Mouse (Mus musculus) telencephalon, adult 2 months (tissue): Measurements from ENCODE around the gene Tmem63a.
"Not testable (repeated sequence)": the region's sequence is repeated elsewhere in the genome, so short reads cannot be mapped to it uniquely, and the experiment has no call there.

Experiments
- DNase-seq: peaks from one replicate; pipeline ENCODE4 v3.0.0-alpha.2; 2011; ENCODE audit warnings: low read depth, low spot score

The Tmem63a gene

DNA sequence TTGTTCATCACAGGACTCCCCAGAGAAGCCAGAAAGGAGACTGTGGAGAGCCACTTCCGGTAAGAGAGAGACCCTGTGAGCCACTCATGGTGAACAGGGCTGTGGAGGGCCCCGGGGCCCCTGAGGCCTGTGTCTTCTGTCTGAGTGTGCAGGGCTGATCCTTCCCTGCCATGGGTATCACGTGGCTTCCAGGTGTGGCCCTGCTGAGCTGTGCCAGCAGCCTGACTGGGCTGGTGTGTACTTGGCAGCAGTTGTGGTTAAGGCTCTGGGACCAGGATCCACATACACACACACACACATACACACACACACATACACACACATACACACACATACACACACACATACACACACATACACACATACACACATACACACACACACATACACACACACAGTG, 15.8 kb downstream of the Tmem63a start:
- DNase-seq, result no peak

- no peak for DNase-seq
These were observed 16.7 kb downstream of the Tmem63a start for GRCm38 (mm10) chr1:180958797-180959196.

- DNase-seq, result no peak
These were observed 23.6 kb downstream of the Tmem63a start for GRCm38 (mm10) chr1:180965786-180966185.

DNA sequence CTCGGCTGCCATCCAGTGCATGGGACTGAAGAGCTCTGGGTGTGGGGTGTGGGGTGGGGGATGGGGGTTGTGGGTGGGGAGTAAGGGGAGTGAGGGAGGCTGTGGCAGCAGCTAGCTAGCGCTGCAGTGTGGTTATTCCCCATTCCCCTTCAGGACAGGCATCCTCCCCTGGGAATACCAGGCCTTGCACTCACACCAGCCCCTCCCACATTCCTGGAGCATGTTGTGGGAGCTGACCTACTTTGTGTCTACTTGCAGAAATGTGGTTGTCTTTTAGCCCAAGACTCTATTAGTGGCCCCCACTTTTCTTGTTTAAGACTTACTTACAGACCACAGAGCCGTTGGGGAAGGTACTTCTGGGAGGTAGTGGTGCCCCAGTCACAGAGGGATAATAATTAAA, 24.4 kb downstream of the Tmem63a start:
- DNase-seq, result no peak

DNA sequence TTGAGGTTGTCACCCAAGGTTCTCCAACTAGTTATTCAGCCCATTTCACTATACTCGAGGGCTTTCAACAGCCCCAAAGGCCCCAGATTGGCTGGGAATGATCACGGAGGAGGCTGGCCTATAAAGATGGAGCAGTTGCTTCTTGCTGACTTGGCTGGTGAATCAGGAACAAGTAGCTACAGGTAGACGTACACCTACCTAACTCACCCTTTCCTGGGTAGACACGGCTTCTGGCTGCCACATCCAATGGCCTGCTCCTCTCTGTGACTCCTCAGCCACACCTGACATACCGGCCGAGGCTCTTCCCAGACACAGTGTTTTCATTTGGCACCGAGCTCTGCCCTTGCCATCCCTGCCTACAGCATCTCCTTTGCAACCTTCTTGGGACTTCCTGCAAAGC, 25.1 kb downstream of the Tmem63a start:
- no peak for DNase-seq

DNA sequence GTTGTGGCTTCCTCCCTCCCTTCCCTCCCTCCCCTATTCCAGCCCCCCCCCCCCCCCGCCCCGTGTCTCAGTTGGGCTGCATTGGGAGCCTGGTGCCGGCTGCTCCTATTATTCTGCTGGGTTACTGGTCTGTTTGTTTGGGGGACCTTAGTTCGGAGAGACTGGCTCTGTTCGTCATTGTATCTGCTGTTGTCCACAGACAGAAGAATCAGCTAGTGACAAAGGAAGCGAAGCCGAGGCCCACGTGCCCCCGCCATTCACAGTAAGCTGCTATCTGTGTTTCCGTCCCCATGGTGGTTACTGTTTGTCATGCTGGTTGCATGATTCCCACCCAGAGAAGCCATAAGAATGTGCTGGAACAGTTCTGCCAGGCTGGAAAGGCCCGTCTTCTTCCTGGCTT, 30.8 kb downstream of the Tmem63a start:
- peak; percentile 71 for DNase-seq

GRCm38 (mm10) chr1:180974126-180974746, 32.1 kb downstream of the Tmem63a start:
- no peak for DNase-seq

GRCm38 (mm10) chr1:180976110-180976679, 34.1 kb downstream of the Tmem63a start:
- DNase-seq, result no peak

- DNase-seq, result no peak
These were observed 37.5 kb downstream of the Tmem63a start for GRCm38 (mm10) chr1:180979484-180980251.

- DNase-seq, result no peak
These were observed 38.3 kb downstream of the Tmem63a start for GRCm38 (mm10) chr1:180980464-180980863.

DNA sequence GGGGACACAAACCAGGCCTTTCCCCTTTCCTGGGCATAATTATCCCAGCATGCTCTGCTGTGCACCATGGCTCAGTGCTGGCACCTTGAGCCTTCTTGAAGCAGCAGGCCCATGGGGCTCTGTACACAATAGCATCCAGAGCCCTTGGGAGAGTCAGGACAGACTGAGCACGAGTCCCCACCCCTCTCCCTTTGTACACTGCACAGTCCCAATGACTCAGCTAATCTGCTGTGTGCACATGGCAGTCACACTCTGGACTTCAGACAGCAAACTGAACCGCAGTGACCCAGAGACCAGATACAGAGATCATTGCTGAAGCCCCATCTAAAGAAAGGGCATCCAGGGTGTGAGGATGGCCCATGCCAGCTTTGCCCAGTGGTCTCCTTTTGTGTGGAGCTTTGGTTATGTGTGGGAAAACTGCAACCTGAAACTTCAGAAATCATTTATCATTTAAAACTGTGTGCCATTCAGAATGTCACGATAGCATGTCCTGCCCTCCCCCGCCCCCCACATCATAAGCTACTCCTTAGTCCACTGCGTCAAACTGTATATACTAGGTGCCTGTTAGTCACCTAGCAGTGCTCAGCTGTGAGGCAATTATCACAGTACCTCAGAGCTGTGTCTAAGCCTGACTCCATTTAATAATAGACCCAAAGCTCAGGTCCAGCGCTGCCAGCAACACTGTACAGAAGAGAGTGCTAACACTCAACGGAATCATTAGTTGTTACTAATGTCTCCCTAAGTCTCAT, 39.3 kb downstream of the Tmem63a start:
- not testable (repeated sequence) for DNase-seq

DNA sequence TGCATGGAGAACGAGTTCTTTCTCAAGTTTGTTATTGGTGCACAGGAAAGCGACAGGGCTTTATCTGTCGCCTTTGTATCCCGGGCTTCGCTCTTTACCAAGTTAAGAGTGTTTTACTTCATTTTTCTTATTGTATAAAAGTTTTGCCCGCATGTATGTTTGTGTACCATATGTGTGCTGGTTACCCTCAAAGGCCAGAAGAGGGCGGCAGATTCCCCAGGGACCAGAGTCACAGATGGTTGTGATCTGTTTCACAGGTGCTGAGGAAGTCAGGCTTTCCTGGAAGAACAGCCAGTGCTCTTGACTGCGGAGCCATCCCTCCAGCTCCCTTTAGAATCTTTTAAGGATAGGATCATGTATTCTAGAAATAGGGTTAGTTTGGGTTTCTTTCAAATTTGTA, 44.6 kb downstream of the Tmem63a start:
- DNase-seq, result no peak

- DNase-seq, result peak; percentile 19
These were observed 45.6 kb downstream of the Tmem63a start for GRCm38 (mm10) chr1:180987759-180988158.

DNA sequence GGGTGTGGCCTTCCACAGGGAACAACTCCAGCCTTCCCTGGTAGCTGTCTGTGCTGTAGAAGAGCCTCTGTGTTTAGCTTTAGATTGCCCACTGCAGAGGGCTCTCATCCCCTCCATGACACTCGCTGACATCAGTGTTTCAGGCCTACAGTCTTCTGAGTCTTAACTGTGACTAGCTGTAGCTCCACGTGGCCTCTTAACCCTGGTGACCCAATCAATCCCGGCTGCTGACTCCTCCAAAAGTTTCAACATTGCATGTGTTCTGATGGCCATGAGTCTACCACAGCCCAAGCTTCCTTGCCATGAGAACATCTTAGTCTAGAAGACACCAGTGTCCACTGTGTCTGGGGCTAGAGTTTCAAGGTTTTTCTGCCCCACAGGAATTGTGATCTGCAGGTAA, 48.5 kb downstream of the Tmem63a start:
- DNase-seq, result no peak

- no peak for DNase-seq
These were observed 50.0 kb downstream of the Tmem63a start for GRCm38 (mm10) chr1:180992142-180992541.

- no peak for DNase-seq
These were observed 58.5 kb downstream of the Tmem63a start for GRCm38 (mm10) chr1:181000501-181001092.

DNA sequence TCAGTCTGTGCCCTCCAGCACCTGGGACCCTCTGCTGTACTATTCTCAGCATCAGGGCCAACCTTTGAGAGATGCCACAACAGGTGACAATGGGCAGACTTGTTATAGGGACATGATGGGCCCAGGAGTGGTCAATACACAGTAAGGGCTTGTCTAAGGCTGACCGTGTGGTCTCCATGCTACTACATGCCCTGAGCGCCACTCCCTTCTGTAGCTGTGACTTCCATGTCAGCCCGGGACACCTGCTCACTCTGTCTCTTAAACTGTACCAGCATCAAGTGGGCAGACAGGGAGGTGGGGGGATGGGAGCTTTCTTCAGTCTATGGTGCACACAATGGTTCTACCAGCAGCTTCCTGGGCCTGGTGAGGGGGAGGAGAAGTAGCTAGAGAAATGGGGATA, 59.1 kb downstream of the Tmem63a start:
- no peak for DNase-seq

DNA sequence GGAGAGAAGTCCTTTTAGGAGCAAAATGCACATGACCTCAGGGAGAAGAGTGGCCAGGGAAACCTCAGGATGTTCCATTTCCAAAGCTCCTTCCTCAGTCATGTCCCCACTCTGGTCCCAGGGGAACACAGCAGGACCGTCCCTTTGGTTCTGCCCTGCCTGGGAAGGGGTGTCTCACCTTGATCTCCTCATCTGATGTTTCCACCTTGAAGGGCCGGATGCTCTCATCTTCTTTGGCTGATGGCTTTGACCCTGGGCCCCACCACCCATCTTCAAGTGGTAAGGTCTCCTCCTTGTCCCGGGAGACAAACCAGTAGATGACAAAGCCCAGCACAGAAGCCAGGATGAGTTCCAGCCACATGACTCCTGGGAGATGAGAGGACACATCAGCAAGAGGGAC, 59.5 kb downstream of the Tmem63a start:
- DNase-seq, result no peak

DNA sequence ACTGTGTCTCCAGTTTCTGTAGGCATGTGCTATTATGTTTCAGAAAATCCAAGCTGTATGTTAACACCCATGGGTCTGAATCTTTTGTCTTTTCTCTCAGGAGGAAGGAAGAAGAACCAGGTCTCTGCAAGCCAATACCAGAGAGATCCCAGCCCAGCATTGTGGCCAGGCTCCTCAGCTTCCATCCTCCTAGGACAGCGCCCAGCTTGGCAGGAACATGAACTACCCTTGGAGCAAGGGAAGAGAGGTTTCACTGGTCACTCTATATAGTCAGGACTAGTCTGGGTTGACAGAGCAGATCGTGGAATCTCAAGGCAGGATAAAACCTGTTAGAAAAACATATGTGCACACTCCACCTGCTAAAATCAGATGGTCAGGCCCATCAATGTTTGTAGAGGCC, 61.6 kb downstream of the Tmem63a start:
- no peak for DNase-seq

GRCm38 (mm10) chr1:181005331-181005730, 63.2 kb downstream of the Tmem63a start:
- no peak for DNase-seq

GRCm38 (mm10) chr1:181007831-181008230, 65.7 kb downstream of the Tmem63a start:
- no peak for DNase-seq

DNA sequence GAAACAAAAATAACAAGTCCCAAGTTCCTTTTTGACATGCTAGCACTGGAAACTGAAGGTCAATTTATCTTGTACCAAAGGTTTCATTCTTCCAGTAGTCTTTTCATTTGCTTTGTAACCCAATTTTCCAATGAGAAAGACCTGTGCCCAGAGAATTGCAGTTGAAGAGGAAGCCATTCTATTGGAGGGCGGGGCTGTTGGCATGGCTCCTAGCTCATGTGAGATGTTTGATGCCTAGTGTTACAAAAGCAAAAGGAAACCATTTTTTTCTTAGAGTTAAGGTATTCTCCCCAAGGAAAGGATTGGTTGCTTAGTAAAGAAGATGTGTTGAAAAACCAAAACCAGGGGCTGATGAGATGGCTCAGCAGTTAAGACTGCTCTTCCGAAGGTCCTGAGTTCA, 66.1 kb downstream of the Tmem63a start:
- DNase-seq, result no peak
